Mouse (Mus musculus): Measurements from ENCODE around the gene Rab6b.

GRCm38 (mm10) chr9:103072926-103073515, 38.6 kb upstream of the Rab6b start:
- TF ChIP-seq CTCF (IDR thresholded peaks at IDR 0.05 in 2 of 3, conservative IDR thresholded peaks at IDR 0.05 in 1 of 3; ENCODE audit: control insufficient read depth in 1 of 3, insufficient read depth in 1 of 3, low read depth in 2 of 3, low read length in 3 of 3, poor library complexity in 1 of 3, severe bottlenecking in 1 of 3) (no peak), JUND (IDR thresholded peaks at IDR 0.05; ENCODE audit: low read depth, low read length) (no peak), POLR2A (IDR thresholded peaks at IDR 0.05; ENCODE audit: control insufficient read depth in 1 of 2, insufficient read depth in 1 of 2, low read depth in 1 of 2, low read length in 2 of 2, poor library complexity in 1 of 2) (no peak), USF2 (IDR thresholded peaks at IDR 0.05; ENCODE audit: borderline replicate concordance in 1 of 2, insufficient read depth in 1 of 2, low read depth in 1 of 2, low read length in 2 of 2) (no peak), MAX (IDR thresholded peaks at IDR 0.05; ENCODE audit: low read length) (no peak)
